Mouse (Mus musculus) E14TG2a.4 (cell line): ENCODE measurements around the gene Kcnip1.

Experiments
- CTCF ChIP-seq: conservative IDR thresholded peaks from 2 replicates; pipeline ENCODE4 v1.5.1; 2014; ENCODE audit warnings: low read length
- NANOG ChIP-seq: IDR thresholded peaks from 2 replicates; pipeline ENCODE4 v1.6.1; 2014; ENCODE audit warnings: borderline replicate concordance, low read length, mixed read lengths
- POU5F1 ChIP-seq: IDR thresholded peaks from 2 replicates; pipeline ENCODE4 v1.6.1; 2014; ENCODE audit warnings: low read length, borderline replicate concordance

DNA sequence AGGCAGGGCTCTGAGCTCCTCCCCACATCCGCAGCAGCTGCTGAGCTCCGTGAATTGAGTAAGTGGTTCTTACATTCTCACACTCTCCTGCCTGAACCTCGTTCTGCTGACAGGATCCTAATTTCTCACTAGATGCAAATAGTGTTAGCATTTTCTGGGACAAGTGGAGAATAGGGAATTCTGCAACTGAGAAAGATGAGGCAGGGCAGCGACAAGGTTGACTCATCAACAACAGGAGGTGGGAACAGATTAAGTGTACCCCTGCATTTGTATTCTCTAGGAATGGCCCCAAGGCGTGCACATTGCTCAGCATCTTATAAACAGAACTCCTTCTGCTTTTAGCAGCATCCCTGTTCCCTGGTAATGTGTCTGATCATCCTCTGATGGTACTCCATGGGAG lies 47.1 kb upstream of the Kcnip1 start:
- TF ChIP-seq CTCF (no peak), NANOG (no peak), POU5F1 (no peak)
